Mouse (Mus musculus): ENCODE measurements around the gene Casq2.

- TF ChIP-seq CTCF (IDR thresholded peaks at IDR 0.05) (no peak), EP300 (IDR thresholded peaks at IDR 0.05; ENCODE audit: insufficient read depth, low read depth, low read length) (no peak), POLR2A (IDR thresholded peaks at IDR 0.05; ENCODE audit: insufficient read depth, low read depth, low read length) (no peak)
These were observed 109.5 kb downstream of the Casq2 start for GRCm38 (mm10) chr3:102195762-102196161.
